Mouse (Mus musculus) stomach, embryonic 16.5 days (tissue): ENCODE measurements at regions not wholly inside any gene's neighbourhood (a gene's known extent, or its start where the extent isn't known, plus 50 kb on each side); places are given as distances from the start of the nearest gene placed in this dataset.

Source experiments
- ATAC-seq: fragments of 200-750 bp; cut with Nextera tagmentation; 2 replicates; pipeline ENCODE4 v1.8.0; 2017; ENCODE audit warnings: moderate number of reproducible peaks, moderate TSS enrichment; ENCODE audit not compliant: insufficient read depth, low FRiP score
- H3K27ac ChIP-seq: fragments of 300-500 bp; sonication (generic); 2 replicates; pipeline ENCODE4 v1.5.1; 2014; ENCODE audit warnings: low read length
- H3K27me3 ChIP-seq: fragments of 300-500 bp; sonication (generic); 2 replicates; pipeline ENCODE4 v1.6.1; 2014; ENCODE audit warnings: low read length, control low read depth, mixed read lengths; ENCODE audit not compliant: control insufficient read depth, insufficient read depth
- H3K36me3 ChIP-seq: fragments of 300-500 bp; sonication (generic); 2 replicates; pipeline ENCODE4 v1.6.1; 2014; ENCODE audit warnings: low read length; ENCODE audit not compliant: control insufficient read depth, insufficient read depth
- H3K4me1 ChIP-seq: fragments of 300-500 bp; sonication (generic); 2 replicates; pipeline ENCODE4 v1.6.1; 2014; ENCODE audit warnings: low read length, control low read depth, mixed read lengths; ENCODE audit not compliant: control insufficient read depth, insufficient read depth
- H3K4me2 ChIP-seq: fragments of 300-500 bp; sonication (generic); 2 replicates; pipeline ENCODE4 v1.6.1; 2014; ENCODE audit warnings: low read depth, low read length, mixed read lengths
- H3K4me3 ChIP-seq: fragments of 300-500 bp; sonication (generic); replicated peaks from 2 replicates; pipeline ENCODE4 v1.5.1; 2014; ENCODE audit warnings: mild to moderate bottlenecking, low read length
- H3K9ac ChIP-seq: fragments of 300-500 bp; sonication (generic); 2 replicates; pipeline ENCODE4 v1.6.1; 2014; ENCODE audit warnings: low read length
- H3K9me3 ChIP-seq: fragments of 300-500 bp; sonication (generic); replicated peaks from 2 replicates; pipeline ENCODE4 v1.6.1; 2016; ENCODE audit warnings: low read length, control low read depth; ENCODE audit not compliant: control insufficient read depth
- WGBS: fragments of 180-500 bp; shearing (Covaris S2); extraction: QIAGEN DNeasy Blood & Tissue Kit; methylation state at CpG from one replicate; pipeline ENCODE4 v1.1.7; 2014; 5-methylcytosine and 5-hydroxymethylcytosine counted together

DNA sequence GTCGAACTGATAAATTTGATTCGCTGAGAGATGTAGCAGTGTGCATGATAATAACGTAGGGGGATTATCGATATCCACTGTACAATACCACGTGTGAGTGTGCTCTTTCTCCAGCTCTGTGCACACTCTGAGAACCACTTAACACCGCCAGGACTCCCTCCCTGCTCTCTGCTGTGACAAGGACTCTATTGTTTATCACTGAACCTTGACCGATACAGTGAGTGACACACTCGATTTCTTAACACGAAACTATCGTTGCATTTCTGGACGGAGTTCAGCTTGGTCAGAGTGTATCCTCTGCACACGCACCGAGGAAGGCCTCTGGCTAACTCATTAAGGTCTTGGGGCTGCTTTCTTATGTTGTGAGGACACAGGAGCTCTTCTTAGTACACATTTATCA, 190.7 kb downstream of the Gadd45g start:
- peak; percentile 61; the same call in 1 of the 2 replicates for ATAC-seq
- Histone ChIP-seq H3K9me3 (no peaks in the 10 kb centered on the region), H3K4me1 (peaks cover 9% of the 10 kb centered on the region), H3K4me3 (no peak overlapping the region), H3K27me3 (no peaks in the 10 kb centered on the region), H3K27ac (no peak overlapping the region), H3K4me2 (no peak overlapping the region), H3K36me3 (no peaks in the 10 kb centered on the region), H3K9ac (no peak overlapping the region)
- WGBS, result 60% methylated on average over 13 of the region's 13 CpGs

DNA sequence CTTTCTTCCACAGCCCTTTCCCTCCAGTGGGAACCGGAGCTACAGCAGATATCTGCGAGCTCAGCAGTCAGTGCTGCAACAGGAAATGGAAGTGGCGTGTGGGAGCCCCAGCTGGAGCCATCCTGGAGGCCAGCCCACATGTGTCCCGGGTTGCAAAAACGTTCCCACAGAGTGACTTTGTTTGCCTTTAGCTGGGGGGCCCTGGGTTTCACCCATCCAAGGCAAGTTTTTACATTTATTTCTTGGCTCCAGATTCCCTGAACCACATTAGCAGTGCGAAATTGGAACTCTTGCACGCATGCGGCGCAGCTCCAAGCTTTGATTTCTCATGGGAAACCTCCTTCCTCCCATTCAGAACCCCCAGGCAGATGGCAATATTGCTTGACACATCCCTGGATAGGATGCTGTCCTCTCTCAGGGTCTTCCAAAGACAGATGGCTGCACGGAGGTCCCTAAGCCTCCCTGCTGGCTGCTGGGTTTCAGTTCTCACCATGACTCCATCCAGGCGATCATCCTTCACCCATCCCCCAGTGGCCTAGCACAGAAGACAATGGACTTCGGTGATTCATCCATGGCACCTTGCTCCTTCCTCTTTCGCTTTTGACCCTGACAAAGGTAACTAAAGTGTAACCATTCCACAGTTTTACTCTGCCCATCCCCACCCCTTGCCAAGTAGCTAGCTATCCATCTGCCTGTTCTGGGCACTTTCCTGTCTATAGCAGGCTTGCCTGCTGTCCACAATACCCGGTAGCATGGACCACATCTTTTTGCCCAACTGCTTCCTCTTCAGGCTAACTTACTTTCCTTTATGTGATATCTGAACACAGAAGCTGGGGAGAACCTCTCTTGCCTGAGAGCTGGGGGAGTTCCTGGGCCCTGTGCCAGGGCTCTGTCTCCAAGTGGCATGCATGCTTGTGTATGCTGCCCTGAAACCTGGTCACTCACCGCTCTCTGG, 195.3 kb downstream of the Gadd45g start:
- Histone ChIP-seq H3K27me3 (no peaks in the 10 kb centered on the region), H3K27ac (peak overlapping the region; percentile 64), H3K4me1 (peaks cover 17% of the 10 kb centered on the region), H3K9ac (peak overlapping the region; percentile 38; the same call in 1 of the 2 replicates), H3K4me2 (peak overlapping the region; percentile 29), H3K9me3 (no peaks in the 10 kb centered on the region), H3K36me3 (no peaks in the 10 kb centered on the region), H3K4me3 (no peak overlapping the region)
- WGBS, result 40% methylated on average over 15 of the region's 15 CpGs
- ATAC-seq, result peak; percentile 63; the same call in 1 of the 2 replicates

- Histone ChIP-seq H3K4me3 (no peak overlapping the region), H3K9me3 (no peaks in the 10 kb centered on the region), H3K27me3 (no peaks in the 10 kb centered on the region), H3K27ac (no peak overlapping the region), H3K4me1 (peaks cover 17% of the 10 kb centered on the region), H3K36me3 (no peaks in the 10 kb centered on the region), H3K4me2 (no peak overlapping the region), H3K9ac (no peak overlapping the region)
- no peak for ATAC-seq
- 90% methylated on average over 3 of the region's 3 CpGs for WGBS
Measured at GRCm38 (mm10) chr13:52042867-52043266, 196.4 kb downstream of the Gadd45g start.

- WGBS, result 86% methylated on average over 3 of the region's 3 CpGs
- no peaks in the 10 kb centered on the region for H3K9me3 ChIP-seq
- peaks cover 17% of the 10 kb centered on the region for H3K4me1 ChIP-seq
- H3K27me3 ChIP-seq, result no peaks in the 10 kb centered on the region
- H3K9ac ChIP-seq, result no peak overlapping the region
- no peak overlapping the region for H3K4me3 ChIP-seq
- no peak overlapping the region for H3K4me2 ChIP-seq
- ATAC-seq, result no peak
- H3K36me3 ChIP-seq, result no peaks in the 10 kb centered on the region
- no peak overlapping the region for H3K27ac ChIP-seq
Measured at GRCm38 (mm10) chr13:52043916-52044315, 197.4 kb downstream of the Gadd45g start.

DNA sequence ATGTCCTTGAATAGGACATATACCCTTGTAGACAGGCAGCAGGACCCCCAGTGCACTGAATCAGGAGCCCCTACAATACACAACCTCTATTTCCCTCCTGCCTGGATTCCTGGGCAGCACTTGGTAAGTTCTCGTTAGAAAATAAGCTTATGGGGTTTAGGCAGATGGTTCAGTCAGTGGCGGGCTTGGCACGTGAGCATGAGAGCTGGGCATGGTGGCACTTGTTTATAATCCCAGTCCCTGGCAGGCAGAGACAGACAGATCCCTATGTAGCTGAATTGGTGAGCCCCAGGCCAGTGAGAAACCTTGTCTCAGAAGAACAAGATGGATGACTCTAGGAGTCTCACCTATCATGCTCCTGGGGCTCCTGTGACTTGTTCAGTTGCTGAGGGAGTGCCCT, 198.9 kb downstream of the Gadd45g start:
- H3K9me3 ChIP-seq, result no peaks in the 10 kb centered on the region
- no peaks in the 10 kb centered on the region for H3K36me3 ChIP-seq
- no peak overlapping the region for H3K27ac ChIP-seq
- H3K4me1 ChIP-seq, result peaks cover 17% of the 10 kb centered on the region
- WGBS, result 95% methylated on average over 3 of the region's 3 CpGs
- H3K27me3 ChIP-seq, result no peaks in the 10 kb centered on the region
- H3K4me2 ChIP-seq, result no peak overlapping the region
- H3K4me3 ChIP-seq, result no peak overlapping the region
- no peak overlapping the region for H3K9ac ChIP-seq
- ATAC-seq, result no peak

DNA sequence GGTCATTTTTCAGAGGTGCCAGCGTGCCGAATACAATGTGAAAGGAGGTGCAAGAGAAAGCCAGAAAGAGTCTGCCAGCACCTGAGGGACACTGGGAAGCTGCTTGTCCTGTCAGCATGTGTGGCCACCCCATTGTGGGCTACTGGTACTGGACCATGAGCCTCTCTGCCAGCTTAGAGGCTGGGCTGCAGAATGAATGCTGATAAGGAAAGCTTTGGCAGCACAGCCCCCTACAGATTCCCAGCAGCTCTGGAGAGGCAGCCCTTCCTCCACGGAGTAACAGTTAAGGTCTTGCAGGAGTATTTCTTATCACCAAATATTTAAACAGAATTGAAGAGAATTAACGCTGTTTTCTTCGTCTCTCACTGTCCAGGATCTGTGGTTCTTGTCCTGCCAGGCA, 199.5 kb downstream of the Gadd45g start:
- no peak overlapping the region for H3K4me3 ChIP-seq
- no peaks in the 10 kb centered on the region for H3K9me3 ChIP-seq
- no peaks in the 10 kb centered on the region for H3K36me3 ChIP-seq
- H3K4me2 ChIP-seq, result peak overlapping the region; percentile 16; the same call in 1 of the 2 replicates
- H3K27me3 ChIP-seq, result no peaks in the 10 kb centered on the region
- ATAC-seq, result no peak
- peaks cover 17% of the 10 kb centered on the region for H3K4me1 ChIP-seq
- 33% methylated on average over 5 of the region's 5 CpGs for WGBS
- 0 out of 2 replicates have a peak overlapping the region, but pooled peaks have one; percentile 29 for H3K9ac ChIP-seq
- H3K27ac ChIP-seq, result no peak overlapping the region

GRCm38 (mm10) chr13:52046700-52047099, 200.2 kb downstream of the Gadd45g start:
- H3K36me3 ChIP-seq, result no peaks in the 10 kb centered on the region
- H3K4me3 ChIP-seq, result no peak overlapping the region
- H3K4me2 ChIP-seq, result no peak overlapping the region; the same call in 1 of the 2 replicates
- no peaks in the 10 kb centered on the region for H3K27me3 ChIP-seq
- no peak overlapping the region for H3K9ac ChIP-seq
- peaks cover 17% of the 10 kb centered on the region for H3K4me1 ChIP-seq
- no peak for ATAC-seq
- 49% methylated on average over 11 of the region's 11 CpGs for WGBS
- H3K27ac ChIP-seq, result no peak overlapping the region
- no peaks in the 10 kb centered on the region for H3K9me3 ChIP-seq

DNA sequence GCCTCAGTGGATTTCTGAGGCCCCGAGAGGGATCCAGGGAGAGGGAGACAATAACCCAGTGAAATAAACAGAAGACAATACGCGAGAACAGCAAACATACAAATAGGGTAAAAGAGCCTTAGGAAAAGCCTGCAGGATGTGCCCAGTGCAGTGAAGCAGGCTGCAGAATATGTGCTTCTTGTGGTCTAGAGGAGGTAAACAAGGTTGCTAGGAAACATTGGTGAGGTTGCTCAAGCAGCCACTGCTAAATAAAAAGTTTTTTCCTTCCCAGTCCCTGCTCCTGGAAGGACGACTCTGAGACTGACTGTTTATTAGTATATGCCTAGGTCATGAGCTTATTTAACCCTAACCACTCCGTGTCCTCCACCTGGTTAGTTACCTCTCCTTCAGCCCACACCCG, 201.5 kb downstream of the Gadd45g start:
- 61% methylated on average over 6 of the region's 6 CpGs for WGBS
- Histone ChIP-seq H3K9me3 (no peaks in the 10 kb centered on the region), H3K4me2 (no peak overlapping the region), H3K9ac (no peak overlapping the region), H3K4me3 (no peak overlapping the region), H3K27ac (no peak overlapping the region), H3K36me3 (no peaks in the 10 kb centered on the region), H3K27me3 (no peaks in the 10 kb centered on the region), H3K4me1 (peaks cover 11% of the 10 kb centered on the region; the same call in 1 of the 2 replicates)
- no peak for ATAC-seq

DNA sequence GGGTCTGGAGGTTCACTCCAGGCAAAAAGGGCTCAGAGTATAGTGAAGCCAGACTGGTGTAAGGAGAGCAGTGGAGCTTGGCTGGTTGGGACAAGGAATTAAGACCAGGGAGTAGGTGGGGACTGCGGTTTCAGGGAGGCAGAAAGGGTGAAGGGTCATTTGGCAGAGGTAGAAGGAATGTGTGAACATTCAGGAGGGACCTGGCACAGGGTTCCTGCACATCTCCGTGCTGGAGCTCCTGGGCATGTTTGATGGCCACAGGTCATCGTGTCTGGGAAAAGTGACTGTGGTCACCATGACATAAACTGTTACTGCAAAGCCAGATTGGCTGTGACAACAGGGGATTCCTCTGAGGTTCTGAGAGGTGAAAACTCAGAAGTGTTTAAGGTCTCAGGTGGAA, 202.3 kb downstream of the Gadd45g start:
- ATAC-seq, result no peak
- 81% methylated on average over 3 of the region's 3 CpGs for WGBS

More for the DNA sequence above, 202.3 kb downstream of the Gadd45g start:
- Histone ChIP-seq H3K27ac (no peak overlapping the region), H3K4me3 (no peak overlapping the region), H3K9me3 (no peaks in the 10 kb centered on the region), H3K36me3 (no peaks in the 10 kb centered on the region), H3K27me3 (no peaks in the 10 kb centered on the region), H3K4me1 (peaks cover 11% of the 10 kb centered on the region; the same call in 1 of the 2 replicates), H3K9ac (no peak overlapping the region), H3K4me2 (no peak overlapping the region)
